Mouse (Mus musculus) liver, adult (tissue): Measurements from ENCODE around the gene Rph3a.

ENCODE experiments used
- GATA4 ChIP-seq: IDR thresholded peaks from 2 replicates; pipeline ENCODE4 v1.6.1; 2014; ENCODE audit warnings: mild to moderate bottlenecking, low read length; ENCODE audit not compliant: insufficient replicate concordance

Rph3a gene

GRCm38 (mm10) chr5:120892243-120892660 lies 117.6 kb downstream of the Rph3a start:
- TF ChIP-seq GATA4: no peak

DNA sequence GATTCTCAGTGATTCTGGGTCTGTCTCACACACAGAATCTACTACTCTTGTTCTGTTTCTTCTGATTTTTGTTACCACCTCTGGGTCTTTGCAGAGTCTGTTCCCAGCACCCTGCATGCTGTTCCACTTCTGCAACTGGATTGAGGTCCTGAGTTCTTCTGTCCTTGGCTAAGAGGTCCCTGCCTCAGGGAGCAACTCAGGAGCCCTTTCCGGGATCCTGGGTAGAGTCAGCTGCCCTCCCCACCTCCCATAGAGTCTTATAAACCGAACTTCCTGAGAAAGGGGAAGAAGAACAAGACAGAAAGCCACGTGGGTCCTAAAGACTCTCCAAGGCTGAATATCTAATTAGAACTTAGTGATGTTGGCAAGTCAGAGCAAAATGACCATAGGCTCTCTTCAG lies 118.9 kb downstream of the Rph3a start:
- TF ChIP-seq GATA4: no peak
